Mouse (Mus musculus) heart, postnatal 14 days (tissue): ENCODE measurements around the gene Gng2. TPM values are rescaled to one million over a fixed set of nuclear protein-coding genes. Genes with fewer than 3 reads are reported as not detected.
A peak's percentile ranks its signal among the peaks of the same experiment; 100 is the strongest.

Experiments used
- DNase-seq, 2 experiments: peaks; one replicate each; pipeline ENCODE4 v3.0.0; 2021 to 2022
- intact Hi-C: fragments of 180-260 bp; cut with DNase I; formaldehyde crosslinking; loops from one replicate; pipeline ENCODE4 v1.15.1; 2025
- long read RNA-seq, 2 experiments: library from polyadenylated mRNA; stranded (forward); transcript quantifications; one replicate each; pipeline ENCODE4 v2.0.0; 2021
- total RNA-seq, 2 experiments: library from RNA; stranded (reverse); gene quantifications; 2 replicates each; pipeline ENCODE4 v1.2.3; 2021

Gene Gng2
- 10 to 100 TPM; 13.9 to 21.2 TPM for total RNA-seq
- long read RNA-seq, experiment 1, partial matches to known transcripts = 0 of 1 reads
- long read RNA-seq, experiment 1, other reads (novel, unspliced or antisense) = 1 of 1 reads
- long read RNA-seq, experiment 2, partial matches to known transcripts = 0 of 1 reads
- long read RNA-seq, experiment 2, other reads (novel, unspliced or antisense) = 0 of 1 reads

DNA sequence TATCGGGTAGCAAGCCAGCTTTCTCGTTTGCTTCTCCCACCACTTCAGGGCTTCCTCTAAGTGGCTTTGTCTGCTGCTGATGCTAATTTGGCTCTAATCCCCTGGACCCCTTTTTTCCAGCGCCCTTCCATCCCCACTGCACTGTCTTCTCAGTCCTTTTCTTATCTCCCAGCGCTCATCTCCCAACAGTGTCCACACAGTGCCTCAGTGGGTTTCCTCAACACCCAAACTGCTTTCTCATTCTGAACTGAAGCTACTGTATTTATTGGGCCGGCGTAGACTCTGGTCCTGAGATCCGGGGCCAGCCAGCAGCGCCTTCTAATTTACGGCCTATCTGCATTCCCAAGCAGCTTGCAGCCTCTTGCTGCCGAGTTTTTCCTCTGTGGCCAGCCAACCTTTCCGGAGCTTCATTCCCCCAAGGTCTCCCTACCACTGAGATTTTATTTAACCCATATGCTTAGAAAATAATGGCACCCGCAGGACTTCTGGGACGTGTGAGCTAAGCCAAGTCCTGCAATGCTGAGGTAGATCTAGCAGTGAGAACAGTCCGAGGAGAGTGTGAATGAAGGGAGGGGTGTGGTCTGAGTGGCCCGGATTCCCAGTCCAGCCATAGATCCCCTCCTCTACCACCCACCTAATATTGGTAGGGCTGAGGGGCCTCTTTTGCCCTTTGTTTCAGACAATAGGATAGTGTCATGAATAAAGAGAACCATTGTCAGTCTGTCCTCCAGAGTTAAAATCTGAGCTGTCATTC is at the start of gene Gng2:
Gene Gng2, minus strand, starts transcription at position 357 of the 754 bp plus-strand sequence.
- intact Hi-C loops = loop anchor here (5.0 to 10.0 kb wide), 3 partner anchors 87 to 135 kb away; no protein-coding TSS in a partner anchor
- no peak for DNase-seq

DNA sequence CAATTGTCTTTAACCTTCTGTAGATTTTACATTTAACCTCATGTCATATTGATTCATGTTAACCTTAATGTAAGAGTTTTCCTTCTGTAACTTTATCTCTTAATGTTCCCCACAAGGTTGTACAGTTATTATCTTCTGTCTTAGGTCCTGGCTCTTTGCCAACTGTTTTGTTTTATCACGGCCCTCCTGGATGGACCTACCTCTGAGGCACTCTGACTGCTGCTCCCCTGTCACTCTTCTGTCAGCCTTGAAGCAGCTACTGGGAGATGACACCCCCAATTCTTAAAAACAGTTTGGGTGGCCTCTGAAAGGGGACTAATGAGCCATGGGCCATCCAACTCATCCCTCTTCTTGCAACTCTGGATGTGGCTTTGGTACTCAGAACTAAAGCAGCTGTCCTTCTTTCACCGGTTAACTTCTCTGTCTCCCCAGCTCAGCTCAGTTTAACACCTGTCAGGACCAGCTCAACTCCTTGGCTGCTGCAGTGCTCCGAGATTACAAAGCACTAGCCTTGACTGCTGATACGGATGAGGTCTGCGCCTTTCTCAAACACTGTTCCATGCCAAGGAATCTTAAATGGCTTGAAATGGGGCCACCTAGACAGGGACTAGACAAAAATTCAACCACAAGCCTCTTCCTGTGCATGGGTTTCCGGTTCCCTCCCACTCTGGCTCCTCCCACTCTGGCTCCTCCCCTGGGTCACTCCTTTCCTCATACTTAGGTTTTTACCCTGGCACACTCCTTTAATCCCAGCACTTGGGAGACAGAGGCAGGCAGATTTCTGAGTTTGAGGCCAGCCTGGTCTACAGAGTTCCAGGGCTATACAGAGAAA is 47.7 kb upstream of the Gng2 start:
- DNase-seq = no peak
- intact Hi-C loops = no loop called here

DNA sequence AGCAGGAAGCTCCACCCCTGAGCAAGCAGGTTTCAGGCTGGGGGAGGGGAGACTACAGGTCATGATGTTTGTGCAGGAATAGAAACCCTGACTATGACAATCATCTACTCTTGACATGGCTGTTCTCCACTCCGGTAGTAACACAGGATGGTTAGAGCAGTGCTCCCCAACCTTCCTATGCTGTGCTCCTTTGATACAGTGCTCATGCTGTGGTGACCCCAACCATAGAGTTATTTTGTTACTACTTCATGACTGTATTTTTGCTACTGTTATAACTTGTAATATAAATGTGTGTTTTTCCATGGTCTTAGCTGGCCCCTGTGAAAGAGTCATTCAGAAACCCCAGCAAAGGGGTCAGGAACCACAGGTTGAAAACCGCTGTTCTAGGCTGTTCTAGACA is 46.5 kb upstream of the Gng2 start:
- intact Hi-C loops = no loop called here

DNA sequence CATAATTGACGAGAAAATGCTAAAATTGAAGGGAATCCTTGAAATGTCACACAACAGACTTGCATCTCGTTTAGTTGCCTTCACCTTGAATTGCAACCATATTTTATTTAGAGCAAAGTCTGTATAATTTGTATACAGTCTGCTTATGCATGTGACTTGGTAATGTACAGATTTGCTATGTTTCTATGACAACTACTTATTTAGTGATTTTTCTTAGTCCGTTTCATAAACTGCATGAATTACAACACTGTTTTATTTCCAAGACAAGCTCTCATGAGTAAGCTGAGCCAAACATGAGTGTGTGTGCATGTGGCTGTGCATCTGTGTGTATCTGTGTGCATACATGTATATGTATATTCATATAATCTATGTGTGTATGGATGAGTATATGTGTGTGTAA is 42.1 kb upstream of the Gng2 start:
- DNase-seq = no peak

More for the DNA sequence above, 46.5 kb upstream of the Gng2 start:
- no peak for DNase-seq

DNA sequence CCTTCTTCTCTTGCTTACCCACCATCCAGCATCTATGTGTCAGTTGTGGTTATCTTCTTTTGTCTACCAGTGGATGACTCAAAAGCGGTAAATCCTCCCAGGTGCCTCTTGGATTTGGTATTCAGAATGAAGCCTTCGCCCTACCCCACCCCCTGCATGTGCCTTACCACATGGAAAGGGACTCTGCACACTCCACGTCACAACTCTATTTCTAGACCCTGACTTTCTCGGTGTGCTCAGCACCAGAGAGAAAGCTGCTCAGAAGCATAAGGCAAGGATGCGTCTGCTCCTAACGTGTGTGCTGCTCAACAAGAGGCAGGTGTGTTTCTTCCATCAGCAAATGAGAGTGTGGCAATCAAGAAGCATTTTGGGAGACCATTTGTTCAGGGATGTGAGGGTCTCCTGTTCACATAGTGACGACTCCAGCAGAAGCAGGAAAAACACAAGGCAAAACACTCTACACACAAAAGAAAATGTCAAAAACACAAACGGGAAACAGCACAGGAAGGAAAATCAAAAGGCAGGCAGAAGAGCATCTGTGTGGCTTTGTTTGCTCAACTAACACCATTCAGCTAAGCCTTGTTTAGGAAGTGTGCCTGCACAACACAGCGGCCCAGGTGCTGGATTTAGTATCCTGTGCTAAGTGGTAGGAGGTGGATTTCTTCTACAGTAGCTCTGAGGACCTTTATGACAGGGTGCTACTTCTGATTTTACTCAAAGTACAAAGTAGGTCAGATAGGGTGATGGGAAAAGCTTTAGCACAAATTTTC is 35.3 kb upstream of the Gng2 start:
- intact Hi-C loops = no loop called here
- DNase-seq = no peak

More for the DNA sequence above, 42.1 kb upstream of the Gng2 start:
- intact Hi-C loops = no loop called here

DNA sequence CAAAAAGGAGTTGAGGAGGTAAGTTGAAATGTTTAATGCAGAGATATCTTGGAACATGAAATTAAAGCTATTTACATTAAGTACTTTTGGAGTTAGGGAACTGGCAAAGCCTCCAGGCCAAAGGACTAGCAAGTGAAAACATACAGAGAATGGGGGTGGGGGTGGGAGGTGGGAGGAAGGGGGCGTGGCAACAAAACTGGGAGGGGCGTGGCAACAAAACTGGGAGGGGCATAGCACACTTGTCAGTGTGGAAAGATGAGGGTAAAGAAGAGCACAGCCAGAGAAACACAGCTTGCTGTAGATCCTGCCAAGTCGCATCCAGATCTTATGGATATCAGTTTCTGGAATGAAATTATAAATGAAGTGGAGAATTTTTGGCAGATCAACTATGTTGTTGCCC is 30.0 kb upstream of the Gng2 start:
- intact Hi-C loops = no loop called here
- DNase-seq = no peak

DNA sequence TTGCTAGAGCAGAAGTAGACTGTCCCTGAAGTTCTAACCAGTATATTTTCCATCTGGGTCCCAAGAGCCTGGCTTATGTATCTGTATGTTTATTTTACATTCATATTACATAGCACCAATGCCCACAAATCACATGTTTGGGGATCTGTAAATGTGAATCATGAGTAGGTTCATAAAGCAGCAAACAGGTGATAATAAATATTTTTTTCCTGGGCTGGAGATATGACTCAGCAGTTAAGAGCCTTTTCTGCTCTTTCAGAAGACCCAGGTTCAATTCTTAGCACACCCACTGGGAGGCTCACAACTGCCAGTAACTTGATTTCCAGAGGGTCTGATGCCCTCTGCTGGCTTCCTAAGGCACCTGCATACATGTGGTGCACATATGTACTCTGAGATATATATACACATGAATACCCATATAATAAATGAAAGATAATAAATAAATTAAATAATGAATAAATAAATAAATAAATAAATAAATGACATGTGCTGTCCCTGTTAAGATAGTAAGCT is 27.4 kb upstream of the Gng2 start:
- intact Hi-C loops = no loop called here
- no peak for DNase-seq

DNA sequence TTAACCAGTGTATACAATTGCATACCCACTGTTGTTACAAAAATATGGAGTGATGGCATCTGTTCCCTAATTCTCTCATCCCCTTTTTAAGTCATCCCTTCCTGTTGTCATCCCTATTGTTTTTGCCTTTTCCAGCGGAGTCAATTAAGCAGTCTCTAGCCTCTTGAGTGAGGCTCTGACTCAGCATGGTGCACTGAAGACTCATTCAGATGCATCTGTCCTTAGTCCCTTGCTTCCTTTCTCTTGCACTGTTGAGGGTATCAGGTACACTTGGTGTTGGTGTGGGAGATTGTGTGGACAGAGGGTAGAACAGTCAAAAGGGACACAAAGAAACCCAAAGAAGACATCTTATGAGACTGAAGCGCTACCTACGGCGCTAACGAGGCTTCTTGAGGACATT is 19.4 kb upstream of the Gng2 start:
- DNase-seq = no peak

DNA sequence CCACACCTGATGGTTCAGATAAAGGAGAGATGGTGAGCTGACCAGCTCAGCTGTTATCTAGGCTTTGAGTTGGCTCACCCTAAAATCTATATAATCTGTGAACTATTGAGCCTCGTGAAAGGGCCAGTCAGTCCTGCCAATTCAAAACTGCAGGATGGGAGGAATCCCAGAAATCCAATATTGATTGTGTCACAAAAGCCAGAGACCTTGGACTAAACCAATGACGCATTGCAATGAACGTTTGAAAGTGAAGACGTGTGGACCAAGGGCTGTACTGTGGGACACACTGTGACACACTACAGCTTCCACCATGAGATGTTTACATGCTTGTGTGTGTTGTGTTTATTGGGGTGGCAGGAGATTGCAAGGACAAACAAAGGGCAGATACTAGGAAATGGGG is 18.5 kb upstream of the Gng2 start:
- intact Hi-C loops = no loop called here
- DNase-seq = no peak

More for the DNA sequence above, 19.4 kb upstream of the Gng2 start:
- intact Hi-C loops = no loop called here

DNA sequence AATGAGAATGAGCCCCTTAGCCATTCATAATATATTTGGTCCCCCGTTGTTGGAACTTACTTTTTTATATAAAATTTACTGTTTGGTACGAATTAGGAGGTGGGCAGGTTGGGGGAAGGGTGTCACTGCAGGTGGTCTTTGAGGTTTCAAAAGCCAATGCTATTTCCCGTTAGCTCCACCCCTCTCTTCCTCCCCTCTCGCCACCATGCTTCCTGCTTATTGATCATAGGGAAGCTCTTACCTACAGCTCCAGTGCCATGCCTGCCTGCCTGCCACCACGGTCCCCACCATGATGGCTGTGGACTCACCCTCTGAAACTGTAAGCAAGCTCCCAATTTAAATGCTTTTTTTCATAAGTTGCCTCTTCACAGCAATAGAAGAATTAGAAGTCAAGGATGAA is 16.6 kb upstream of the Gng2 start:
- intact Hi-C loops = no loop called here
- DNase-seq = no peak

DNA sequence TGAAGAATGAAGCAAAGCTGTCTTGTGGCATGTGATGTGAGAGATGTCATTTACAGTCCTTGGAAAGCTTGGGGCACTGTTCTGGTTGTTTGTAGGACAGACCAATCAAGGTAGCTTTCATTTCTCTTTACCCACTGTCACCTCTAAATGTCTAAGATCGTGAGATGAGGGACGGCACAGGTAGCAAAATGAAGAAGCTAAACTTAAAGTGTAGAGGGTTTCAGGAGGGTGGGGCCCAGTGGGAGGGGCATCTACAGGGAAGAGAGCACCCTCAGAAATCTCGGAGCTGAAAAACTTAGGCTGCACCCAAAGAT is 16.1 kb upstream of the Gng2 start:
- no peak for DNase-seq
- intact Hi-C loops = no loop called here

DNA sequence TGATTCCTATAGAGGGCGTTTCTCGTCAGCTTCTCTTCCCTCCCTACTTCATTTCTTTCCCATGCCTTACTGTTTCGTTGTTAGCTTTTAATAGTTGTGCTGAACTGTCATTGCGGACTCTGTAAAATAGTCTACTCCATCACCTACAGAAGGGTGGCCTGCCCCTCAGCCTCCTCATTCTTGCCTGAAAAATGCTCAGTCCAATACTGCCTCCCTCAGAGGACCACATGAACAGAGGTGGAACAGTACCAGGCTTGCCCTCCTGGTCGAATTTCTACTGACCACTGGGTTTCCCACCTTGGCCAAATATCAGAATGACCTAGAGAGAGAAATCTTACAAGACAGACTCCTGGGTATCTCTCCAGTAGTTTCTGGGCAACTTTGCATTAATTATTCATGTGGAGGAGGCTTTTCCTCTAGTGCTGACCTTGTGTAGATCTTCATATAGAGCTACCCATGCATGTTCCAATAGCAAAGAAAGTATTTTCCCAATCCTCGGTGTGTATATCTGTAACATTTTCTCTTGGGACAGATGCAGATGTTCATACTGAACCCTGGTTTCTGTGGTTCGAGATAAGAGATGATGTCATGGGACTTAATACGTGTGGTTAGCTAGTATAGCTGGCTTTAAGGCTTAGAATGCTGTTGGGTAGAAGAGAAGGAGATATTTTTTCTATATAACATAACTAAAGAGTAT is 15.6 kb upstream of the Gng2 start:
- intact Hi-C loops = no loop called here

DNA sequence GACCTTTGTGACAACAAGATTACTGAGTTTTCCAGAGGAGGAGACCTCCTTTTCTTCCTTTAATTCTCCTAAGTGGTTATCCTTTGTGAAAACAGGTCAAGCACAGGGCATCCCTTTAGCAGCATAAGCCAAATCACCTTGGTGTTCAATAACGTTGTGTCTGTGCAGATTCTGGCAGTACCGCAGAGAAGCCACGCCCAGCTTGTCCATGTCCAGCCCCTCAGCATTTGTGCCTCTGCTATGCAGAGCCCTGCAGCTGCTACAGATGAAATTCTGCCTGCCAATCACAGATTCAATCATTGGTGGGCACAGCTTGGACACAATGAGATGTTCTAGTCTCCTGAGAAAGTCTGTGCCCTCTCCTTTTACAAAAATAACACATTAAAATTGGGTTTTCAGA is 14.4 kb upstream of the Gng2 start:
- no peak for DNase-seq
- intact Hi-C loops = no loop called here

More for the DNA sequence above, 15.6 kb upstream of the Gng2 start:
- no peak for DNase-seq

DNA sequence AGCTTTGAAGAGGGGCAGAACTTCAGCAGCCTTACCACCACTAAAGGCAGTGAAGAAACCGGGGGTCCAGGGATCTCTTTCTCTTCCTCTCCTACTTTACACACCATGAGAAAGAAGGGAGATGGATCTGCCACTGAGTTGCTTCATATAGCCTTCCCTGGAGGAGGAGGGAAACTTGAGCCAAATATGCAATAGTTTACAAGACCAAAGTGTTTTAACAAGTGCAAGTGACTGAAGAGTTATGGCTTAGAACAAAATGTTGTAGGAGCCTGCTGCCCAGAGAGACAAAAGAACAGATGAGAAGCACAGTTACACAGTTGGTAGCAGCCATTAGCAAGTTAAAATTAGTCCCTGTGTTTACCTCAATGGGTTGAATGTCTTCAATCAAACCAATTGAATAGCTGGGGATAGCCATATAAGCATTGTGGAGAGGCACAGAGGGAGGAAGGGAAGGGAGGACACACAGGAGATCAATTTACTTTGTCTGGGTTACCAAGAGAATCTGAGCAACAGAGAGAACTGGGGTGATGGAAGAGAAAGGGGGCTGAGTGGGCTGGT is 13.1 kb upstream of the Gng2 start:
- intact Hi-C loops = no loop called here
- DNase-seq = no peak

DNA sequence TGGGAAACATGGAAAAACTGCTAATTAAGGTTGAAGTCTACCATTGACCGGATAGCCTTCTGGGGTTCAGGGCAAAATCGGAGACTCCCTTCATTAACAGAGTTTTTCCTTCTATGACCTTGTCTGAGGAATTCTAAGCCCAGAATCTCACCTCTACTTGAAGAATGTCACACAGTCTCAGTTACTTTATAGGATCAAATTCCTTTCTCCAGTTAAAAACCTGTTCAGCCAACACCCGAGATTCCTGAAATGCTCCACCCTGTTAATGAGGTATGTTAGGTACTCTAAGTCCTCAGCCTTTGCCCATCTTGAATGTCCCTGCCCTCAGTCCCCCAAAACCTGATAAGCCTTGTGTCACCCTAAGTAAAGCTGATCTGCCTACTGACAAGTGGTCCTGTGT is 11.0 kb upstream of the Gng2 start:
- intact Hi-C loops = no loop called here
- no peak for DNase-seq

DNA sequence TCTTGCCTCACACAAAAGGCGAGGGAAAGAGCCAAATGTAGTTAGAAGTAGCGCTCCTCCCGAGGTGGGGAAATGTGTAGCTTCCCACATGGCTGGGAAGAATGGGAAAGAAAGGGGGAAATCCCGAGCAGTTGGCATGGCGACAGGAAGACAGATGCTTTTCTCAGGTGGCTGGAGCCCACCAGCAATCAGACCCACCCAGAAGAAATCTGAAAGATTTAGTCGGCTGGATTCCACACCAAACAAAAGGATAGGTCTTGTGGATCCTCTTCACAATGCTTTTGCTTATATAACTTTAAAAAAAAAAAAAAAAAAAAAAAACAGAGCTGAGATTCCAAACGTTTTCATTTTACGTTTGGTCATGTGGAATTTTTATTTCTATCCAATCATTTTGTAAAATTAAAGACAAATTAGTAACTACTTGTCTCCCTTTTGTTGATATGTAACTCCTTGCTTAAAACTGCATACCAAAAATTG is 10.0 kb upstream of the Gng2 start:
- no peak for DNase-seq
- intact Hi-C loops = no loop called here

DNA sequence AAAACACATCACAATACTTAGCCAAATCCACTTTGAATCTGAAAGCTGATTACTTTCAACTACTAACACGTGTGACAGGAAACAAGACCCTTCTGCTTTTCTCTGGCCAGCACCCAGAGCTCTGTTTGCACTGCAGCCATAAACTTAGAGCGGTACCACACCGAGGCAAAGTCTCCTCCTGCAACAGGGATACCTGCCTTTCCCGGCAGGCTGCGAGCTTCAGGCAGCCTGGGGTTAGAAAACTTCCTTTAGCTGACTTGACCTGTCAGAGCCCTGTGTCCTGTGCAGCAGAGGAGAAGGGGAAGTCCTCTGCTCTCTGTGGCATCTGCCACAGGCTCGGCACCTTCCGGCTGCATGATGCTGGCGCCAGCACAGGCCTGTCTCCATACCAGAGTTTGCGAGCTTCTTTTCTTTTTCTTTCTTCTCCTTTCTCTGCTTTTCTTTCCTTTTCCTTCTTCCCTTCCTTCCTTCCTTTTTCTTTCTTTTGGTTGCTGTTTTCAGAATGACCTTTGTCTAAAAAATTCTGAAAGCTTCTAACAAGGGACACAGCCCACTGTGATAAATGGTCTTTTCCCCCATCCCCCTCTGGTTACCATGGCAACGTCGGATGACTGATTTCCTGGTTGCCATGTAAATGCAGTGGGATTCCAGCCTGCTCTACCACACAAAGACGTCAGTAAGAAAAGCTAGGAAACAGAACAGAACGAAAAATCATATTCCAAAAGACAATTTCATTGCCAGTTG is 9.4 kb upstream of the Gng2 start:
- peak; percentile 55 to 80 for DNase-seq
- intact Hi-C loops = no loop called here

DNA sequence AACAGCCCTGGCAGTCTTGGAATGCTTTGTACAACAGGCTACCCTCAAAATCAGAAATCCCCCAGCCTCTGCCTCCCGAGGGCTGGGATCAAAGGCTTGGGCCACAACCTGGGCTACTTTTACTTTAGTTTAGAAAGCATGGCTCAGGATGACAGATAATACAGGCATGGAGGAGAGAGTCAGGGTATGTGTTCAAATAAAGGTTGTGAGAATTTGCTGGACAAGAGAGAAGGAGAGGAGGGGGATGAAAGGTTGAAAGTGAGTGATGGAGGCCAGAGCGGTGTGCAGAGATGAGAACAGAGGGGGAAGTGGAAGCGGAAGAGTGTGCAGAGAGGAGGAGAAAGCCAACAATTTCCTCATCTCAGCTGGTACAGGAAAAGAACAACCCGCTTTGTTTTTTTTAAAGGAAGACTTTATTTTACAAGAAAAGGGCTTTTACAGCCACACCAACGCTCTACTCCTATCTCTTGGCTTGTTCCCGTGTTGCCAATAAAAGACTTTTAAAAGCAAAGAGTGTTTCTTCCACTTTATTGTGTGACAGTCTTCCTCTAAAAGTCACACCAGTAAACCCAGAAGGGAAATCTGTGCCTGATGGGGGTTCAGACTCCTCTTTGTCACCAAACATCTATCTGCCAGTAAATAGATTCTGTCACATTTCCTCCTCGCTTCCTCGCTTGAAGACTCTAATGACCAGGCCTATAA is 8.6 kb upstream of the Gng2 start:
- intact Hi-C loops = no loop called here
- DNase-seq = no peak
